Mouse (Mus musculus) brain, embryonic 14.5 days (tissue): ENCODE results near the gene Lcn6.

ENCODE experiments used
- CTCF ChIP-seq: fragments of 200-500 bp; IDR thresholded peaks from 2 replicates; pipeline ENCODE4 v1.5.1; 2012; ENCODE audit warnings: inconsistent platforms, mild to moderate bottlenecking, moderate library complexity, borderline replicate concordance; ENCODE audit not compliant: insufficient read depth, insufficient read length; ENCODE audit errors: extremely low read depth
- POLR2A ChIP-seq: fragments of 200-500 bp; IDR thresholded peaks from 2 replicates; pipeline ENCODE4 v1.6.1; 2012; ENCODE audit warnings: mild to moderate bottlenecking, inconsistent platforms, borderline replicate concordance; ENCODE audit not compliant: poor library complexity, insufficient read depth, insufficient read length, severe bottlenecking; ENCODE audit errors: extremely low read depth

- TF ChIP-seq CTCF: peak; percentile 72; the same call in 1 of the 2 replicates
- TF ChIP-seq POLR2A: no peak
Measured at GRCm38 (mm10) chr2:25639890-25640289, 36.7 kb upstream of the Lcn6 start.
